Mouse (Mus musculus): Measurements from ENCODE around the gene Zfp423.

DNA sequence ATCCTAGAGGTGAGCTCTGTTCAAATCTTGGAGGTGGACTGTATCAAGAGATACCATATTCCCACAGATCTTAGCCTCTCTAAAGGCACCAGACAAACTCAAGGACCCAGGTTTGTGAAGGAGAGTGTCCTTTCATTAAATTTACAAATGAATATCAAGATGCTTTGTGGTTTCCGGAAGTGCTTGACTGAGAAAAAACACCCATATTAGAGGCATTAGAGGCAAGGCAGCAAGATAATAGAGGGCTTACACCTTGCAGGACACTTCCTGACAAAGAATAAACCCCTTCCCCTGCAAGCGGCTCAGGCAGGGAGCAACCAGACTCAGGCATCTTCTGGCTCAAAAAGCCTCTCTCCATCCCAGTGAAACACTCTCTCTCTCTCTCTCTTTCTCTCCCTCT, 78.3 kb downstream of the Zfp423 start:
- TF ChIP-seq CTCF (IDR thresholded peaks at IDR 0.05) (no peak), EP300 (IDR thresholded peaks at IDR 0.05) (no peak)

Measured in lung, postnatal 0 days (tissue).